Mouse (Mus musculus) erythroblast, embryonic 14.5 days (primary cell): ENCODE data around the gene Lgals7. TPM values are rescaled to one million over a fixed set of nuclear protein-coding genes. Genes with fewer than 3 reads are reported as not detected.

Source experiments
- H3K27me3 ChIP-seq: 2 replicates; pipeline ENCODE4 v1.6.1; 2012; ENCODE audit warnings: inconsistent platforms; ENCODE audit not compliant: control insufficient read depth
- H3K36me3 ChIP-seq: 2 replicates; pipeline ENCODE4 v1.6.1; 2012; ENCODE audit warnings: mild to moderate bottlenecking, inconsistent platforms; ENCODE audit not compliant: control insufficient read depth
- H3K4me1 ChIP-seq: 2 replicates; pipeline ENCODE4 v1.6.1; 2012; ENCODE audit warnings: inconsistent platforms; ENCODE audit not compliant: control insufficient read depth
- H3K4me3 ChIP-seq: replicated peaks from 2 replicates; pipeline ENCODE3; 2012; ENCODE audit warnings: moderate library complexity, mild to moderate bottlenecking, inconsistent platforms
- H3K9me3 ChIP-seq: 2 replicates; pipeline ENCODE4 v1.6.1; 2012; ENCODE audit warnings: low read length, inconsistent platforms, mixed read lengths; ENCODE audit not compliant: control insufficient read depth
- GATA1 ChIP-seq: IDR thresholded peaks from 2 replicates; pipeline ENCODE4 v1.6.1; 2012; ENCODE audit warnings: low read length, inconsistent platforms, mixed read lengths
- TAL1 ChIP-seq: IDR thresholded peaks from 3 replicates; pipeline ENCODE4 v1.6.1; 2012; ENCODE audit warnings: low read length, inconsistent platforms, mixed read lengths
- polyA plus RNA-seq: library from polyadenylated mRNA; stranded (reverse); fragments of >175 nt; gene quantifications from 2 replicates; pipeline ENCODE4 v1.2.3, GENCODE M21; 2012

Gene Lgals7
- polyA plus RNA-seq, 1 experiment = not detected

DNA sequence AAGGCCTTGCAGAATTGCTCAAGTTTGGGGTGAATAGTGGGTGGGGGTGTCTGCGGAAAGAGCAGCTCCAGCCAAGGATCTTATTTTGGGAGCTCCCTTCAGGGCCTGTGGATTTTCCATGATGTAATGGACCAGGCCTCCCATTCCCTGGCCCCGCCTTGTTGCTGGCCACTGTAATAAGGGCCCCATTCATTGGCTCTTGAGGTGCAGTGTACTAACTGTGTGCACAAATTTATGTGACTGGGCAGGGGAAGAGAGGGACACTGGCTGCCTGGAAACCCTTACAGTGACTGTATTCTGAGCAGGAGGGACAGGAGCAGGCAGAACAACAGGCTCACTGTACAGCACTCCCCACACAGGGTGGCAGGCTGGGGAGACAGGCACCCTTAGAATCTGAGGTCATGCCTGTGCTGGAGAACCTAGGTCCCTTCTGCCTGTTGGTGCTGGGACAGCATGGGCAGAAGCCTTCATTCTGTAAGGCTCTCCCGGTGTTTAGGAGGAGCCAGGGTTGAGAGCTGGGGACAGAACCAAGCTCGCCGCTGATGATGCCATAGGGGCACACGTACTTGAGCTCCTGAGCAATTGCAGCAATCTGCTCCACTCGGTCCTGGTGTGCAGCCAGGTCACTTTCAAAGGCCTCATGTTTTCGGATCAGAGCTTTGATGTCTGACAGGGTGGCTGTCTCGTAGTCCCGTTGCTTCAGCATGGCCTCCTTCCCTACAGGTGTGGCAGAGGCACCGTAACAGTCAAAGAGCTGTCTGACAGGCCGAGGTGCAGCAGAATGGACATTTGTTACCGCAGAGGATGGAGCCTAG is 37.9 kb downstream of the Lgals7 start:
- TF ChIP-seq GATA1 (no peak), TAL1 (no peak)
- Histone ChIP-seq H3K9me3 (no peaks in the 10 kb centered on the region), H3K4me3 (no peak overlapping the region), H3K4me1 (no peaks in the 10 kb centered on the region), H3K27me3 (no peaks in the 10 kb centered on the region), H3K36me3 (peaks cover 100% of the 10 kb centered on the region)

- TF ChIP-seq TAL1 (no peak), GATA1 (no peak)
- peaks cover 100% of the 10 kb centered on the region for H3K36me3 ChIP-seq
These were observed 38.5 kb downstream of the Lgals7 start for GRCm38 (mm10) chr7:28902180-28902579.

GRCm38 (mm10) chr7:28902809-28903208 is 39.2 kb downstream of the Lgals7 start:
- Histone ChIP-seq H3K9me3 (no peaks in the 10 kb centered on the region), H3K4me1 (no peaks in the 10 kb centered on the region), H3K27me3 (no peaks in the 10 kb centered on the region), H3K4me3 (no peak overlapping the region), H3K36me3 (peaks cover 100% of the 10 kb centered on the region)
- TF ChIP-seq GATA1 (no peak), TAL1 (no peak)

More at GRCm38 (mm10) chr7:28902180-28902579, 38.5 kb downstream of the Lgals7 start:
- Histone ChIP-seq H3K4me1 (no peaks in the 10 kb centered on the region), H3K9me3 (no peaks in the 10 kb centered on the region), H3K27me3 (no peaks in the 10 kb centered on the region), H3K4me3 (no peak overlapping the region)

DNA sequence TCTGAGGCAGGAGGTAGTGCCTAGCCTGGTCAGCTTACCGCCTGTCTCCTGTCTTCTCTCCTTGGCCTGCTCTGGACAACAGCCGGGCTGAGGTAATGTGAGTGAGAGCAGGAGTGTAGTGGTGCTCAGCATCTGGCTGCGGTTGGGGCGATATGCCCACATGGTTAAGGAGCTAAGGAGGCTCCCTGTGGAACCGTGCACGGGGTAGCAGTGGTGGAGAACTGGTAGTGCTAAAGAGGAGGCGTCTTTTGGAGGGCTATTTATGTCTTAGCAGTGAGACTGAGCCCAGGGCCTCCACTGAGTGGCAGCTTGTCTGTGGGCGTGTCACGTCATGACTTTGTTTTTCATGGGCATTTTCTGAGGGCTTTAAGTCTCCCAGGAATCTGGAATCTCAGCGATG is 40.1 kb downstream of the Lgals7 start:
- Histone ChIP-seq H3K4me3 (no peak overlapping the region), H3K4me1 (no peaks in the 10 kb centered on the region), H3K9me3 (no peaks in the 10 kb centered on the region), H3K36me3 (peaks cover 100% of the 10 kb centered on the region), H3K27me3 (no peaks in the 10 kb centered on the region)
- no peak for TF ChIP-seq GATA1

GRCm38 (mm10) chr7:28907195-28907594 is 43.5 kb downstream of the Lgals7 start:
- Histone ChIP-seq H3K27me3 (no peaks in the 10 kb centered on the region), H3K9me3 (no peaks in the 10 kb centered on the region), H3K36me3 (peaks cover 100% of the 10 kb centered on the region), H3K4me3 (no peak overlapping the region), H3K4me1 (no peaks in the 10 kb centered on the region)
- TF ChIP-seq TAL1 = no peak
- TF ChIP-seq GATA1 = no peak

DNA sequence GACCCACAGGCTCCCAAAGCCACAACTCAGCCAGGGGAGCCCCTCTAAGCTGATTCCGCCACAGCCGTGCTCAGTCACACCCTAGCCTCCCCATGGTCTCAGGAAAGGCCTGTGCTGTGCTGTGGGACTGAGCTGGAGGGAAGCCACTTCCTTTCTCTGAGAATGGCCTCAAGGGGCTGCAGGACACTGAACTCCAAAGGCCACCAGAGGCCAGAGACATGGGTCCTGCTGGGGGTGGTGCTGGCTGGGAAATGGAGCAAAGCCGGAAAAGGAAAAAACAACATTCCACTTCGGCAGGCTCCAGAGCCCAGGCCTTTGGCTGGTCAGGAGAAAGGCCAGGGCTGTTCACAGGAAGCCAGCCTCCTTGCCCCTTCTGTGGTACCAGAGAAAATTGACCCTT is 48.0 kb downstream of the Lgals7 start:
- Histone ChIP-seq H3K27me3 (no peaks in the 10 kb centered on the region), H3K36me3 (peaks cover 100% of the 10 kb centered on the region), H3K9me3 (no peaks in the 10 kb centered on the region), H3K4me3 (no peak overlapping the region), H3K4me1 (no peaks in the 10 kb centered on the region)
- TF ChIP-seq GATA1 (no peak), TAL1 (no peak)

GRCm38 (mm10) chr7:28913171-28913570 is 49.5 kb downstream of the Lgals7 start:
- H3K27me3 ChIP-seq = no peaks in the 10 kb centered on the region
- H3K9me3 ChIP-seq = no peaks in the 10 kb centered on the region
- H3K36me3 ChIP-seq = peaks cover 100% of the 10 kb centered on the region
- H3K4me3 ChIP-seq = no peak overlapping the region
- H3K4me1 ChIP-seq = peaks cover 2% of the 10 kb centered on the region; the same call in 1 of the 2 replicates
- no peak for TF ChIP-seq GATA1
- TF ChIP-seq TAL1 = no peak

Other genes with a start within 250 kb of the Lgals7 start
- gene Acp7, start 232.5 kb upstream of the Lgals7 start, polyA plus RNA-seq = not detected in 2 replicates
- not detected in 2 replicates for gene Fbxo27, start 171.0 kb upstream of the Lgals7 start, polyA plus RNA-seq
- gene Fbxo17, start 147.0 kb upstream of the Lgals7 start, polyA plus RNA-seq = 0.03 TPM in 1 of 2 replicates, not detected in the other
- 32.0 and 39.4 TPM in 2 replicates for gene Mrps12, start 122.0 kb upstream of the Lgals7 start, polyA plus RNA-seq
- 2.7 and 4.0 TPM in 2 replicates for gene Sars2, start 121.9 kb upstream of the Lgals7 start, polyA plus RNA-seq
- not detected in 2 replicates for gene Ccer2, start 107.7 kb upstream of the Lgals7 start, polyA plus RNA-seq
- 17.4 and 17.6 TPM in 2 replicates for gene Sirt2, start 97.1 kb upstream of the Lgals7 start, polyA plus RNA-seq
- gene Nfkbib, start 96.3 kb upstream of the Lgals7 start, polyA plus RNA-seq = 20.1 and 21.4 TPM in 2 replicates
- gene Rinl, start 74.9 kb upstream of the Lgals7 start, polyA plus RNA-seq = 0.49 and 0.65 TPM in 2 replicates
- gene Hnrnpl, start 55.3 kb upstream of the Lgals7 start, polyA plus RNA-seq = 24.2 and 25.1 TPM in 2 replicates
- 0.67 and 2.1 TPM in 2 replicates for gene Ech1, start 38.6 kb upstream of the Lgals7 start, polyA plus RNA-seq
- gene Lgals4, start 30.0 kb upstream of the Lgals7 start, polyA plus RNA-seq = 0.04 and 0.17 TPM in 2 replicates
- gene Capn12, start 17.6 kb downstream of the Lgals7 start, polyA plus RNA-seq = 0.02 TPM in 1 of 2 replicates, not detected in the other
- 86.9 and 109 TPM in 2 replicates for gene Actn4, start 98.5 kb downstream of the Lgals7 start, polyA plus RNA-seq
- 17.8 and 48.0 TPM in 2 replicates for gene Eif3k, start 118.0 kb downstream of the Lgals7 start, polyA plus RNA-seq
- 8.4 and 11.7 TPM in 2 replicates for gene Map4k1, start 118.2 kb downstream of the Lgals7 start, polyA plus RNA-seq